Mouse (Mus musculus) megakaryocyte, embryonic 14.5 days (primary cell): ENCODE results near the gene Ddx11. TPM values are rescaled to one million over a fixed set of nuclear protein-coding genes. Genes with fewer than 3 reads are reported as not detected.

Experiments
- H3K27me3 ChIP-seq: replicated peaks from 2 replicates; pipeline ENCODE3; 2012; ENCODE audit warnings: inconsistent platforms
- H3K36me3 ChIP-seq: replicated peaks from 2 replicates; pipeline ENCODE3; 2012; ENCODE audit warnings: low read length, inconsistent platforms, mixed read lengths
- H3K4me1 ChIP-seq: 2 replicates; pipeline ENCODE4 v1.6.1; 2012; ENCODE audit warnings: inconsistent platforms
- H3K4me3 ChIP-seq: replicated peaks from 2 replicates; pipeline ENCODE3; 2012; ENCODE audit warnings: moderate library complexity, mild to moderate bottlenecking, inconsistent platforms
- H3K9me3 ChIP-seq: 2 replicates; pipeline ENCODE4 v1.6.1; 2012; ENCODE audit warnings: inconsistent platforms
- FLI1 ChIP-seq: IDR thresholded peaks from 2 replicates; pipeline ENCODE4 v1.6.1; 2012; ENCODE audit warnings: low read length, inconsistent platforms, mixed read lengths
- GATA1 ChIP-seq: IDR thresholded peaks from 3 replicates; pipeline ENCODE4 v1.6.1; 2012; ENCODE audit warnings: mixed read lengths, low read length, inconsistent platforms, borderline replicate concordance
- polyA plus RNA-seq: library from polyadenylated mRNA; stranded (reverse); fragments of >175 nt; gene quantifications from 2 replicates; pipeline ENCODE4 v1.2.3, GENCODE M21; 2012; ENCODE audit warnings: low replicate concordance; ENCODE audit not compliant: insufficient read depth

Ddx11 gene
- polyA plus RNA-seq, 1 experiment: 3.1 TPM

GRCm38 (mm10) chr17:66092065-66092464 is 31.3 kb upstream of the Ddx11 start:
- Histone ChIP-seq H3K4me1 (peaks cover 36% of the 10 kb centered on the region), H3K36me3 (peaks cover 59% of the 10 kb centered on the region), H3K9me3 (no peaks in the 10 kb centered on the region), H3K4me3 (no peak overlapping the region), H3K27me3 (no peaks in the 10 kb centered on the region)
- TF ChIP-seq GATA1 (no peak), FLI1 (no peak)

GRCm38 (mm10) chr17:66092664-66093063 is 30.7 kb upstream of the Ddx11 start:
- Histone ChIP-seq H3K4me1 (peaks cover 42% of the 10 kb centered on the region), H3K27me3 (no peaks in the 10 kb centered on the region), H3K4me3 (no peak overlapping the region), H3K36me3 (peaks cover 57% of the 10 kb centered on the region), H3K9me3 (no peaks in the 10 kb centered on the region)
- no peak for TF ChIP-seq GATA1
- TF ChIP-seq FLI1: no peak

GRCm38 (mm10) chr17:66100566-66101379 is 22.5 kb upstream of the Ddx11 start:
- Histone ChIP-seq H3K27me3 (no peaks in the 10 kb centered on the region), H3K36me3 (peaks cover 19% of the 10 kb centered on the region), H3K9me3 (no peaks in the 10 kb centered on the region)

GRCm38 (mm10) chr17:66101380-66102330 is 21.7 kb upstream of the Ddx11 start, which contains the start of gene Ndufv2:
Ndufv2 (minus strand) TSS chr17:66101559.
- peaks cover 22% of the 10 kb centered on the region for H3K36me3 ChIP-seq
- H3K27me3 ChIP-seq: no peaks in the 10 kb centered on the region
- TF ChIP-seq GATA1 (no peak), FLI1 (no peak)
- H3K4me3 ChIP-seq: peak within 1 kb of the TSS; percentile 95
- H3K9me3 ChIP-seq: no peaks in the 10 kb centered on the region
- H3K4me1 ChIP-seq: peaks cover 49% of the 10 kb centered on the region

More at GRCm38 (mm10) chr17:66100566-66101379, 22.5 kb upstream of the Ddx11 start:
- H3K4me1 ChIP-seq: peaks cover 43% of the 10 kb centered on the region
- TF ChIP-seq GATA1 (no peak), FLI1 (no peak)
- peak overlapping the region; percentile 95 for H3K4me3 ChIP-seq

- Histone ChIP-seq H3K4me1 (peaks cover 56% of the 10 kb centered on the region), H3K4me3 (no peak overlapping the region), H3K36me3 (peaks cover 12% of the 10 kb centered on the region), H3K9me3 (no peaks in the 10 kb centered on the region), H3K27me3 (no peaks in the 10 kb centered on the region)
- TF ChIP-seq FLI1: no peak
- TF ChIP-seq GATA1: no peak
Observed at GRCm38 (mm10) chr17:66104076-66104475, 19.2 kb upstream of the Ddx11 start.

- peaks cover 12% of the 10 kb centered on the region for H3K36me3 ChIP-seq
- H3K9me3 ChIP-seq: no peaks in the 10 kb centered on the region
- H3K4me3 ChIP-seq: peak overlapping the region; percentile 80
- no peaks in the 10 kb centered on the region for H3K27me3 ChIP-seq
- no peak for TF ChIP-seq GATA1
- TF ChIP-seq FLI1: no peak
- peaks cover 60% of the 10 kb centered on the region for H3K4me1 ChIP-seq
Observed at GRCm38 (mm10) chr17:66106601-66107267, 16.6 kb upstream of the Ddx11 start.

- no peak for TF ChIP-seq FLI1
- no peak for TF ChIP-seq GATA1
- Histone ChIP-seq H3K27me3 (no peaks in the 10 kb centered on the region), H3K9me3 (no peaks in the 10 kb centered on the region), H3K4me1 (peaks cover 63% of the 10 kb centered on the region), H3K4me3 (peak overlapping the region; percentile 80), H3K36me3 (peaks cover 13% of the 10 kb centered on the region)
Observed at GRCm38 (mm10) chr17:66107466-66107865, 15.9 kb upstream of the Ddx11 start.

GRCm38 (mm10) chr17:66108198-66108597 is 15.1 kb upstream of the Ddx11 start:
- Histone ChIP-seq H3K27me3 (no peaks in the 10 kb centered on the region), H3K9me3 (no peaks in the 10 kb centered on the region), H3K36me3 (peaks cover 18% of the 10 kb centered on the region), H3K4me3 (peak overlapping the region; percentile 53), H3K4me1 (peaks cover 63% of the 10 kb centered on the region)
- TF ChIP-seq FLI1: no peak
- TF ChIP-seq GATA1: no peak

- peaks cover 79% of the 10 kb centered on the region for H3K4me1 ChIP-seq
- TF ChIP-seq FLI1 (no peak), GATA1 (no peak)
- H3K9me3 ChIP-seq: no peaks in the 10 kb centered on the region
- no peaks in the 10 kb centered on the region for H3K27me3 ChIP-seq
- H3K4me3 ChIP-seq: peak overlapping the region; percentile 97
- peaks cover 34% of the 10 kb centered on the region for H3K36me3 ChIP-seq
Observed at GRCm38 (mm10) chr17:66110746-66111145, 12.6 kb upstream of the Ddx11 start.
